Mouse (Mus musculus): ENCODE measurements around the gene Bdh2.

Bdh2 gene

GRCm38 (mm10) chr3:135280669-135281415, at the start of gene Bdh2:
Gene Bdh2 (plus strand): TSS chr3:135281221.
- peak; percentile 82 for DNase-seq (ENCODE audit: low read depth, low spot score)

DNA sequence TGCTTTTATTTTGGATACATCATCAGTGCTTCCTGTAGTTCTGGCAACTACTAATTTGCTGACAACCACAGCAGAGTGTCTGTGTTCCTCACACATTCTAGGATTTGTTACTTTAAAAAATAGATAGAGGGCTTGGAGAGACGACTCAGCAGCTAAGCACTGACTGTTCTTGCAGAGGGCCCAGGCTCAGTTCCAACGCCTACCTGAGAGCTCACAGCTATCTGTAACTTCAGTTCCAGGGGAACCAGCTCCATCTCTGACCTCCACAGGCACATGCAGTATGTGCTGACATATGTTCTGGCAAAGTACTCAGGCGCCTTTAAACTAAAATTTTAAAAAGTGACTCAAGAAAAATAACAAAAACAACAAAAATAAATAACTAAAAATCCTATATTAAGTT, 49.0 kb upstream of the Bdh2 start:
- DNase-seq (ENCODE audit: low read depth, low spot score), result no peak

- DNase-seq (ENCODE audit: low read depth, low spot score), result no peak
Observed at GRCm38 (mm10) chr3:135232462-135232861, 48.6 kb upstream of the Bdh2 start.

- DNase-seq (ENCODE audit: low read depth, low spot score), result peak; percentile 40
Observed at GRCm38 (mm10) chr3:135245733-135246132, 35.3 kb upstream of the Bdh2 start.

GRCm38 (mm10) chr3:135246828-135247227, 34.2 kb upstream of the Bdh2 start:
- no peak for DNase-seq (ENCODE audit: low read depth, low spot score)

GRCm38 (mm10) chr3:135249104-135249503, 31.9 kb upstream of the Bdh2 start:
- no peak for DNase-seq (ENCODE audit: low read depth, low spot score)

DNA sequence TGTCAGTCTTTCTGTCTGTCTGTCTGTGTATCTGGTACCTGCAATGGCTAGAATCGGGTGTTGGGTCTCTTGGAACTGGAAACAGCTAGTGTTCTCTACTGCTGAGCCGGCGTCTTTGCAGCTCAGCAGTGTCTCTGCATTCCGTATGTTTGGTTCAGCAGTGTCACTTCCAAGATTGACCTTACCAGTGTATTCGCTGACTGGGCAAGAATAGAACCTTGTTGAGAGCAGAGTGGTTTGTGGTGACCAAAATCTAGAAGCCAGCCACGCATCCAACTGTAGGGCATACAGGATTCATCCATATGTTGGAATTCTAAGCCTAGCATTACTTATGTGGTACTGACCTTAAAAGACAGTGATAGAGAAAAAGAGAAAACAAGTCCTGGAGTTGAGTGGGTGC, 29.2 kb upstream of the Bdh2 start:
- no peak for DNase-seq (ENCODE audit: low read depth, low spot score)

DNA sequence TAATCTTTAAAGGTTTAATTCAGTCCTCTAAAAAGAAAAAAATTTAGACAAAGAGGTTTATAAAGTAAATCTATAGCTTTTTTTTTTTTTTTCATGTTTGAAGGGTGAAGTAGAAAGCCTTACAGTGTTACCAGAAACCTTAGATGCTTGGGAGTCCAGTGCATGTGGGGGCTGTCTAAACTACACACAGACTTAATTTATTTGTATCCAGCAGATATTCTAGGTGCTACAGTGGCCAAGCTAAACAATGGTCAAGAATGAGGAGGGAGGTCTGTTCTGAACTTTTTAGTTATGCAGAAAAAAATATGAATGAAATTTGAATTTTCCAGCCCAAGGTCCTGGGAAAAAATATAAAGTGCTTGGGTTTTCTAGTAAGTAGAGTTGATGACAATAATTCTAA, 26.2 kb upstream of the Bdh2 start:
- no peak for DNase-seq (ENCODE audit: low read depth, low spot score)

GRCm38 (mm10) chr3:135258919-135259318, 22.1 kb upstream of the Bdh2 start:
- no peak for DNase-seq (ENCODE audit: low read depth, low spot score)

- DNase-seq (ENCODE audit: low read depth, low spot score), result no peak
Observed at GRCm38 (mm10) chr3:135260233-135260632, 20.8 kb upstream of the Bdh2 start.

DNA sequence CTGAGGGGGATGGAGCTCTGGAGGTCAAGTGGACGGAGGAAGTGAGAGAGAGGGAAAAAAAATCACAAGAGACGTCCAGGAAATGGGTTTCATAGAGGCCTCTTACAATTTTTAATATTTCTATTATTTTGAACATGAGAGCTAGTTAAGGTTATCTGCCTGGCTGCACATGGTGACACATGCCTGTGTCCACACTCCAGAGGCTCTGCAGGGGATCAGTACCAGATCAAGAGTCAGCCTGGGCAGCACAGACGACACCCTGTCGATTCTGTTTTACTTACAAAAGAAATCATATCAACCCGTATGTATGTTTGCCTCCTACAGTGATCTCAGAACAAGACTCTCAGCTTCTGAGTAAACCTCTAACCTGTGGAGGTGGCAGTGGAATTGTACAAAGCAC, 12.4 kb upstream of the Bdh2 start:
- no peak for DNase-seq (ENCODE audit: low read depth, low spot score)

DNA sequence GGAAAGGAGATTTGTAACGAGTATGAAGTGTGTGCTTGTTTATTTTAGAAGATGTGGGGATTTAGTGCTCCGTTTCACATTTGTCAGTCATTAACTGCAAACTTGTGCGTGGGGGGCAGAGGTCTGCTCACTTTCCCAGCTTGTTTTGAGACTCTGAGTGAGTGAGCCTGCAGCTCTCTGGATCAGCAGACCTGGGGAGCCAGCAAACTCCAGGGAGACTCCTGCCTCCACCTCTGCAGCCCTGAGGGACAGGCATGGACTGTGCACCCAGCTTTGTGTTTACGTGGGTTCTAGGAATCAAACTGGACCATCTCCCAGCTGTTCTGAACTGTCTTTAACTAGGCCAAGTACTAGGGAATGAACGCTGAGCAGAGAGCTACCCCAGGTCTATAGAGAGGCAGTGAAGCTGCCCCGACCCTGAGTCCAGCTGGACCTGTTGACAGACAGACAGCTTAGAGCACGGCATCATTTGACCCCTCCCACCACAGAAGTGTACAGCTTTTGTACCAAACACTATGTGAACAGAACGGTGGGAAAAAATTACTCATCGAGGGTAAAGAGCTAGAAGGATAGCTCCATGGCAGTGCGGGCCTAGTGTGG, 11.5 kb upstream of the Bdh2 start:
- DNase-seq (ENCODE audit: low read depth, low spot score), result no peak

- DNase-seq (ENCODE audit: low read depth, low spot score), result no peak
Observed at GRCm38 (mm10) chr3:135272627-135273026, 8.4 kb upstream of the Bdh2 start.

GRCm38 (mm10) chr3:135273047-135273446, 8.0 kb upstream of the Bdh2 start:
- DNase-seq (ENCODE audit: low read depth, low spot score), result no peak

DNA sequence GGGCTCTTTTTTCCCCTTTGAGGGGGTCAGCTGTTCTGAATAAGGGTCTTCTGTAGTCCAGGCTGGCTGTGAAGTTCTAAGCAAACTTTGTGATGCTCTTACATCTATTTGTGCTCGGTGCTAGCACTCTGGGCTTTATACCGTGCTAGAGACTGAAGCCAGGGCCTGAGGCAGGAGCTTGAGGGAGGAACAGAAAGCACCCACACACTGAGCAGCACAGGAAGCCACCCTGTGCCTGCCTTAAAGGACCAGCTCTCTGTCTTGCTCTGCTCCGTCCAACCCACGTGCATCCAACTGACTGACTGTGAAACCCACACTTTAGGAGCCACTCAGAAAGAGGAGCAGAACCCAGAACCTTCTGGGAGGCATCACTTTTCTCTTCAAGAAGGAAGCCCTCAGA, 861 bp upstream of the Bdh2 start:
- DNase-seq (ENCODE audit: low read depth, low spot score), result peak; percentile 32

GRCm38 (mm10) chr3:135281701-135282100, 680 bp downstream of the Bdh2 start:
- DNase-seq (ENCODE audit: low read depth, low spot score), result no peak

DNA sequence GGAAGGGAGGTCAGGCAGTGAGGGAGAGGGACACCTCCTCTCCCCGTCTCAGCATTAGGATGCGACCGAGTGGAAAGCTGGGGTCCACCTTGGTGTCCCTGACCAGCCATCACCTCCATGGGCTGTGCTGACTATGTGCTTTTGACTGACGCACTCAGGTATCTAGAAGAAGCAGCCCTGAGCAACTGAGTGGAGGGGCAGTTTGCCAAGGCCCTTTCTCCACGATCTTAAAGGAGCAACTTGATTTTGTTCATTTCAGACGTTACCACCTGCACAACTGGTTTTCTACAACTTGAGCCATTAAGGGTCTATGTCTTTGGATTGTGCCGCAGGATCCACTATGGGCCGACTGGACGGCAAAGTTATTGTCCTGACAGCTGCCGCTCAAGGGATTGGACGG, 4.2 kb downstream of the Bdh2 start:
- no peak for DNase-seq (ENCODE audit: low read depth, low spot score)

- no peak for DNase-seq (ENCODE audit: low read depth, low spot score)
Observed at GRCm38 (mm10) chr3:135285807-135286206, 4.8 kb downstream of the Bdh2 start.

DNA sequence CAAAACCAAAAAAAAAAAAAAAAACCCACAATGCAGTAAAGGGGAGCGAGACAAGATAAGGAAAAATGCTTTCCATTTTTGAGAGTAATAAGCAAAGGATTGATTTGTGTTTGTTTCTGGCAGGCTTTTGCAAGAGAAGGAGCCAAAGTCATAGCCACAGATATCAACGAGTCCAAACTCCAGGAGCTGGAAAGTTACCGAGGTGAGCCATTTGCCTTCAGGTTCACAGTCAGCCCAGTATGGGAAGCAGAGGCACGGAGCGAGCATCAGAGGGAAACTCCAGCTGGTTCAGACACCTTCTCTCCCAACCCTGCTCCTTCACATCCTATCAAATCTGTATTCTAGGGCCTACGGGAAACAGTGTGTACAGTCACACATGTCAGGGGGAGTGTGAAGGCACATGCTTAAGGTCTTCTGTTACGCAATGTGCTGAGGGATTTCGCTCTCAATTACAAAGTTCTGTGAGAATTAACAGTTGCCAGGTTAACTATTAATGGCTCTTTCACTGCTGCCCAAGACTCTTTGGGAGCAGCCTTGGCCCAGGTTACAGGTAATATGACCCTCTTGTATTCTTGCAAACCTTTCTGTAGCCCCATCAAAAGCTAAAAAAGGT, 7.2 kb downstream of the Bdh2 start:
- DNase-seq (ENCODE audit: low read depth, low spot score), result no peak

- DNase-seq (ENCODE audit: low read depth, low spot score), result no peak
Observed at GRCm38 (mm10) chr3:135289148-135289547, 8.1 kb downstream of the Bdh2 start.

GRCm38 (mm10) chr3:135290249-135290894, 9.4 kb downstream of the Bdh2 start:
- DNase-seq (ENCODE audit: low read depth, low spot score), result peak; percentile 70

- DNase-seq (ENCODE audit: low read depth, low spot score), result no peak
Observed at GRCm38 (mm10) chr3:135293703-135294102, 12.7 kb downstream of the Bdh2 start.

- DNase-seq (ENCODE audit: low read depth, low spot score), result no peak
Observed at GRCm38 (mm10) chr3:135295559-135295958, 14.5 kb downstream of the Bdh2 start.

Measured in A20 (cell line).